Mouse (Mus musculus) spleen, adult 2 months (tissue): ENCODE results near the gene Ssbp4. TPM values are rescaled to one million over a fixed set of nuclear protein-coding genes. Genes with fewer than 3 reads are reported as not detected.

Source experiments
- DNase-seq, 2 experiments: peaks; one replicate each; pipeline versions ENCODE4 v3.0.0 to v3.0.0-alpha.2; 2012 to 2021; ENCODE audit warnings: low spot score in 2 of 2, low read depth in 1 of 2
- H3K27ac ChIP-seq: fragments of 200-500 bp; 2 replicates; pipeline ENCODE4 v1.5.1; 2012; ENCODE audit warnings: low read length, inconsistent platforms; ENCODE audit not compliant: insufficient read depth
- H3K27me3 ChIP-seq: fragments of 200-500 bp; 2 replicates; pipeline ENCODE4 v1.6.1; 2012; ENCODE audit warnings: mild to moderate bottlenecking, moderate library complexity, low read length, inconsistent platforms; ENCODE audit not compliant: control insufficient read depth, insufficient read depth
- H3K36me3 ChIP-seq: fragments of 200-500 bp; 2 replicates; pipeline ENCODE4 v1.6.1; 2012; ENCODE audit warnings: mild to moderate bottlenecking, low read length, inconsistent platforms; ENCODE audit not compliant: control insufficient read depth, insufficient read depth
- H3K4me1 ChIP-seq: fragments of 200-500 bp; 2 replicates; pipeline ENCODE4 v1.6.1; 2011; ENCODE audit warnings: inconsistent platforms; ENCODE audit not compliant: control insufficient read depth, insufficient read depth, insufficient read length
- H3K4me3 ChIP-seq: fragments of 200-500 bp; 2 replicates; pipeline ENCODE4 v1.5.1; 2011; ENCODE audit warnings: mild to moderate bottlenecking, inconsistent platforms; ENCODE audit not compliant: insufficient read depth, insufficient read length; ENCODE audit errors: extremely low read depth
- CTCF ChIP-seq: fragments of 200-500 bp; IDR thresholded peaks from 2 replicates; pipeline ENCODE4 v1.5.1; 2011; ENCODE audit warnings: mild to moderate bottlenecking, inconsistent platforms; ENCODE audit not compliant: insufficient read depth, insufficient read length, insufficient replicate concordance; ENCODE audit errors: extremely low read depth
- POLR2A ChIP-seq: fragments of 200-500 bp; IDR thresholded peaks from 2 replicates; pipeline ENCODE4 v1.6.1; 2011; ENCODE audit warnings: low read depth, low read length, inconsistent platforms
- WGBS: fragments of 180-500 bp; shearing (Covaris S2); methylation state at CpG from one replicate; pipeline ENCODE4 v1.1.7; 2018; 5-methylcytosine and 5-hydroxymethylcytosine counted together
- polyA plus RNA-seq: library from polyadenylated mRNA; depleted of rRNA; stranded (reverse); fragments of >200 nt; gene quantifications from 2 replicates; pipeline ENCODE4 v1.2.3, GENCODE M21; 2012

Gene Ssbp4
- polyA plus RNA-seq, 1 experiment: 168 TPM

GRCm38 (mm10) chr8:70596775-70597416, 11.8 kb downstream of the Ssbp4 start:
- DNase-seq: no peak
- TF ChIP-seq CTCF (no peak), POLR2A (no peak)
- Histone ChIP-seq H3K27me3 (no peaks in the 10 kb centered on the region), H3K4me3 (no peak overlapping the region), H3K36me3 (peaks cover 14% of the 10 kb centered on the region), H3K4me1 (peaks cover 19% of the 10 kb centered on the region), H3K27ac (no peak overlapping the region)
- WGBS: 80% methylated on average over 17 of the region's 17 CpGs

- Histone ChIP-seq H3K4me3 (no peak overlapping the region), H3K27ac (no peak overlapping the region), H3K36me3 (peaks cover 17% of the 10 kb centered on the region), H3K27me3 (no peaks in the 10 kb centered on the region), H3K4me1 (peaks cover 16% of the 10 kb centered on the region)
- no peak for TF ChIP-seq POLR2A
- no peak for DNase-seq
- WGBS: 91% methylated on average over 18 of the region's 18 CpGs
These were observed 12.5 kb downstream of the Ssbp4 start for GRCm38 (mm10) chr8:70596216-70596615.

- 96% methylated on average over 12 of the region's 12 CpGs for WGBS
- no peak for DNase-seq
- H3K36me3 ChIP-seq: peaks cover 17% of the 10 kb centered on the region
- no peak overlapping the region for H3K27ac ChIP-seq
- peaks cover 13% of the 10 kb centered on the region for H3K4me1 ChIP-seq
- no peak overlapping the region for H3K4me3 ChIP-seq
- no peaks in the 10 kb centered on the region for H3K27me3 ChIP-seq
- TF ChIP-seq POLR2A (no peak), CTCF (no peak)
These were observed 12.9 kb downstream of the Ssbp4 start for GRCm38 (mm10) chr8:70595811-70596210.

GRCm38 (mm10) chr8:70594621-70595564, 13.8 kb downstream of the Ssbp4 start:
- Histone ChIP-seq H3K4me1 (peaks cover 9% of the 10 kb centered on the region), H3K36me3 (peaks cover 21% of the 10 kb centered on the region), H3K27ac (peak overlapping the region; percentile 77), H3K4me3 (peak overlapping the region; percentile 78), H3K27me3 (no peaks in the 10 kb centered on the region)
- 23% methylated on average over 82 of the region's 82 CpGs for WGBS
- DNase-seq: no peak
- no peak for TF ChIP-seq POLR2A
- TF ChIP-seq CTCF: no peak

GRCm38 (mm10) chr8:70593961-70594609, 14.6 kb downstream of the Ssbp4 start, which contains the start of gene Isyna1:
Isyna1 (plus strand) TSS chr8:70594373.
- under 1% methylated on average over 37 of the region's 40 CpGs for WGBS
- peak within 1 kb of the TSS; percentile 77 for H3K27ac ChIP-seq

GRCm38 (mm10) chr8:70593173-70593572, 15.5 kb downstream of the Ssbp4 start:
- no peak overlapping the region for H3K4me3 ChIP-seq
- TF ChIP-seq POLR2A (no peak), CTCF (no peak)
- H3K27ac ChIP-seq: peak overlapping the region; percentile 49; the same call in 1 of the 2 replicates
- H3K27me3 ChIP-seq: no peaks in the 10 kb centered on the region
- no peak for DNase-seq
- WGBS: 85% methylated on average over 8 of the region's 8 CpGs
- H3K36me3 ChIP-seq: peaks cover 18% of the 10 kb centered on the region
- H3K4me1 ChIP-seq: peaks cover 9% of the 10 kb centered on the region

More at GRCm38 (mm10) chr8:70593961-70594609, 14.6 kb downstream of the Ssbp4 start, which contains the start of gene Isyna1:
- DNase-seq: peak; percentile 84 to 91
- H3K4me3 ChIP-seq: peak within 1 kb of the TSS; percentile 78
- H3K4me1 ChIP-seq: peaks cover 9% of the 10 kb centered on the region
- peaks cover 21% of the 10 kb centered on the region for H3K36me3 ChIP-seq
- H3K27me3 ChIP-seq: no peaks in the 10 kb centered on the region
- peak; percentile 50 for TF ChIP-seq POLR2A
- no peak for TF ChIP-seq CTCF
